Mouse (Mus musculus) stomach, postnatal 0 days (tissue): ENCODE results near the gene Tnfsf15. TPM values are rescaled to one million over a fixed set of nuclear protein-coding genes. Genes with fewer than 3 reads are reported as not detected.

Experiments used
- ATAC-seq: fragments of 200-750 bp; cut with Nextera tagmentation; 2 replicates; pipeline ENCODE4 v1.8.0; 2017; ENCODE audit not compliant: low FRiP score, low TSS enrichment
- DNase-seq: peaks from one replicate; pipeline ENCODE4 v3.0.0-alpha.2; 2016; ENCODE audit warnings: low spot score
- H3K27ac ChIP-seq: fragments of 300-500 bp; sonication (generic); replicated peaks from 2 replicates; pipeline ENCODE4 v1.5.1; 2014; ENCODE audit warnings: mild to moderate bottlenecking, control low read depth
- H3K27me3 ChIP-seq: fragments of 300-500 bp; sonication (generic); 2 replicates; pipeline ENCODE4 v1.6.1; 2014; ENCODE audit warnings: low read length; ENCODE audit not compliant: control insufficient read depth, insufficient read depth
- H3K36me3 ChIP-seq: fragments of 300-500 bp; sonication (generic); 2 replicates; pipeline ENCODE4 v1.6.1; 2014; ENCODE audit warnings: low read length, mixed read lengths; ENCODE audit not compliant: control insufficient read depth, insufficient read depth
- H3K4me1 ChIP-seq: fragments of 300-500 bp; sonication (generic); replicated peaks from 2 replicates; pipeline ENCODE4 v1.6.1; 2014; ENCODE audit warnings: antibody characterized with exemption; ENCODE audit not compliant: control insufficient read depth, insufficient read depth
- H3K4me2 ChIP-seq: fragments of 300-500 bp; sonication (generic); replicated peaks from 2 replicates; pipeline ENCODE4 v1.6.1; 2014; ENCODE audit warnings: low read depth, mild to moderate bottlenecking, control low read depth, moderate library complexity
- H3K4me3 ChIP-seq: fragments of 300-500 bp; sonication (generic); 2 replicates; pipeline ENCODE4 v1.5.1; 2014; ENCODE audit warnings: low read depth, low read length, control low read depth
- H3K9ac ChIP-seq: fragments of 300-500 bp; sonication (generic); 2 replicates; pipeline ENCODE4 v1.6.1; 2014; ENCODE audit warnings: mild to moderate bottlenecking, low read length, control low read depth, mixed read lengths
- H3K9me3 ChIP-seq: fragments of 300-500 bp; sonication (generic); 2 replicates; pipeline ENCODE4 v1.6.1; 2016; ENCODE audit warnings: low read length; ENCODE audit not compliant: control insufficient read depth
- CTCF ChIP-seq: IDR thresholded peaks from 2 replicates; pipeline ENCODE4 v1.5.1; 2016; ENCODE audit warnings: antibody characterized with exemption, low read depth, mild to moderate bottlenecking, moderate library complexity
- EP300 ChIP-seq: optimal IDR thresholded peaks from 2 replicates; pipeline ENCODE3; 2016; ENCODE audit warnings: antibody characterized with exemption
- WGBS: fragments of 180-500 bp; shearing (Covaris S2); extraction: QIAGEN DNeasy Blood & Tissue Kit; methylation state at CpG from one replicate; pipeline ENCODE4 v1.1.7; 2014; 5-methylcytosine and 5-hydroxymethylcytosine counted together
- polyA plus RNA-seq: library from polyadenylated mRNA; unstranded; fragments of >200 nt; fragmentation: Nextera tagmentation; extraction: Ambion mirVana; gene quantifications from 2 replicates; pipeline ENCODE4 v1.2.1, GENCODE M21; 2015

The Tnfsf15 gene
- polyA plus RNA-seq, 1 experiment from 2014 or later, result 0.04 TPM

DNA sequence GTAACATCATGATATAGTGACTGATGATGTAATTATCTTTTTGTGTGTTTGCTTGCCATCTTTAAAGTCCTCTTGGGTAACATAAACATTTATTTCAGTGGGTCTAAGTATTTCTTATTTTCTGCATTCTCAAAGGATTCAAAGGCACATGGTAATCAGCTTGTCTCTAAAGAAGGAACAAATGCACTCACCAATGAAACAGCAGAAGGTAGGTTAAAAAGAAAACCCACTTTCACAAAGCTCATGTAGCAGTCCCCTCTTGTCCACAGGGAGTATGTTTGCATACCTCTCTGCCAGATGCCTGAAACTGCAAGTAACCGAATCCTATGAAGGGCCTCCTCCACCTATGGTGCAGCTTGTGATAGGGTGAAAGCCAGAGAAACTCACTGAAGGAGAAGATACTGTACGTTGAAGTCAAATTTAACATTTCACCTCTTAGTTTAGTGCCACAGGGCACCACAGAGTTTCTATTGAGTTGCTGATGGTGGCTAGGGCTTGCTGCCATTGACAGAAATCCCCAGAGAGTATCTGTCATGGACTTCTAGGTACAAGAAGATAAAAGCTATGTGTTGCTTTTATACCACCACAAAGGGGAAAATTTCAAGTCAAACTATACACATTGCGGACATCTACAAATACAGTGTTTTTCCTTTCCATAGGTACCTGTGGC lies 3.3 kb upstream of the Tnfsf15 start:
- no peaks in the 10 kb centered on the region for H3K36me3 ChIP-seq
- ATAC-seq (no peak), DNase-seq (no peak)
- no peak overlapping the region for H3K4me2 ChIP-seq
- 71% methylated on average over 3 of the region's 3 CpGs for WGBS
- no peak overlapping the region for H3K4me3 ChIP-seq
- no peaks in the 10 kb centered on the region for H3K9me3 ChIP-seq
- no peak for TF ChIP-seq CTCF
- no peak for TF ChIP-seq EP300
- H3K4me1 ChIP-seq, result peaks cover 3% of the 10 kb centered on the region; the same call in 1 of the 2 replicates
- H3K27ac ChIP-seq, result no peak overlapping the region
- H3K9ac ChIP-seq, result no peak overlapping the region
- no peaks in the 10 kb centered on the region for H3K27me3 ChIP-seq

DNA sequence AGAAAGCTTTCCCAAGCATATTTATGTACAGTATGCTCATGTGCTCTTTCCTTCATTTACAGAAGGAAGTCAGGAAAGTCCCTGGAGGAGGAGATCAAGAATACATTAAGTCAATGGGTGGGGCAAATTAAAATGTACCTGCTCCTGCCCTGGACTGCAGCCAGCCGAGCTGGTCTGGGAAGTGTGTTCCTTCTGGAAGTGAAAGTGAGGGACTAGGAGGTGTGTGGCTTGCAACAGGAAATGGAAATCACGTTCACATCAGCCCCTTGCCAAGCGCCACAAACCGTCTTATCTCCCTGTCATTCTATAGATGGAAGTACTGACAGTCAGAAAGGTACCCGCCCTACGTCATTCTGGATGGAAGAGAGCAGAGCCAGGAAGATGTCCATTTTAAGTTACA lies 358 bp upstream of the Tnfsf15 start:
- H3K4me3 ChIP-seq, result no peak overlapping the region
- H3K27me3 ChIP-seq, result no peaks in the 10 kb centered on the region
- no peak overlapping the region for H3K27ac ChIP-seq
- no peak overlapping the region for H3K9ac ChIP-seq
- peak overlapping the region; percentile 46 for H3K4me2 ChIP-seq
- TF ChIP-seq CTCF, result no peak
- TF ChIP-seq EP300, result no peak
- peaks cover 3% of the 10 kb centered on the region; the same call in 1 of the 2 replicates for H3K4me1 ChIP-seq
- WGBS, result 44% methylated on average over 6 of the region's 6 CpGs
- H3K36me3 ChIP-seq, result no peaks in the 10 kb centered on the region
- 0 out of 2 replicates have a peak, but pooled peaks have one; percentile 45 for ATAC-seq
- peak; percentile 75 for DNase-seq
- H3K9me3 ChIP-seq, result no peaks in the 10 kb centered on the region

DNA sequence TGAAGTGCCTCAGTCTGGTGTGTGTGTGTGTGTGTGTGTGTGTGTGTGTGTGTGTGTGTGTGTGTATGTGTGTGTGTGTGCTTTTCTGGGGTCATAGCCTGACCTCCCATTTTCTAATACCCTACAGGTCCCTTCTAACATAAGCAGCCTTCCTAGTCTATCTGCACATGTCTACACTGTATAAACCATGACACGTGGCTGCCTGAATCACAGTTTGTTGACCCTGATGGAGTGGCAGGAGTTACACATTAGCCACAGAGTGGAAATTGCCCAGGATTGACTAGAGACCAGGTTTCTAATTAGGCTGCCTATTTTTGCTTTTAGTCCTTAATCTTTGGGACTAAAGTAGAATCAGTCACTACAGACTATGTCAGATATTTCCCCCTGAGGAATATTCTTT lies 1.3 kb downstream of the Tnfsf15 start:
- TF ChIP-seq CTCF (no peak), EP300 (no peak)
- DNase-seq, result peak; percentile 59

DNA sequence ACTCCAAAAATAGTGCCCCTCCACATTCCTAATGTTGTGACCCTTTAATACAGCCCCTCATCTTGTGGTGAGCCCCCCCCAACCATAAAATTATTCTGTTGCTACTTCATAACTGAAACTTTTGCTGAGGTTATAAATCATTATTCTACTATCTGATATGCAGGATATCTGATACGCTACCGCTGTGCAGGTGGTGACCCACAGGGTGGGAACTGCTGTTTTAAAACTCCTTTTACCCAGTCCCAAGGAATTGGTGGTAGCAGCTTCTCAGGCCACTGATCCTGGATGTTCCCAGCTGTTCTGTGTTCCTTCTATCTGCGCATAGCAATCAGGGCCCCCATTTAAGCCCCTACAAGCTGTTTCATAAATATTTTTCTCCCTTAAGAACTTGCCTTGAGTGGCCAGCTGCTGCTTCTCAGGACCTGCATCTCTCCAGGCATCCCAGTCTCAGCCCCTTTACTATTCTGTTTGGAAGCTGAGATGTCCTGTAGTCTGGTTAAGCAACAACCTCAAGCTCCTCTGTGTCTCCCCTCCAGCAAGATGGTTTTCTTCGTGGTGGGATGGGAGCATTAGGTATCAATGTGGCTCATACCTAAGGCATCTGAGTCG lies 2.0 kb downstream of the Tnfsf15 start:
- no peak overlapping the region for H3K9ac ChIP-seq
- no peak for TF ChIP-seq EP300
- TF ChIP-seq CTCF, result no peak
- H3K4me3 ChIP-seq, result no peak overlapping the region
- no peaks in the 10 kb centered on the region for H3K27me3 ChIP-seq
- no peak overlapping the region for H3K27ac ChIP-seq
- peaks cover 3% of the 10 kb centered on the region; the same call in 1 of the 2 replicates for H3K4me1 ChIP-seq
- WGBS, result 67% methylated on average over 5 of the region's 5 CpGs
- DNase-seq (no peak), ATAC-seq (no peak)
- H3K4me2 ChIP-seq, result no peak overlapping the region
- H3K36me3 ChIP-seq, result no peaks in the 10 kb centered on the region
- H3K9me3 ChIP-seq, result no peaks in the 10 kb centered on the region

More for the DNA sequence above, 1.3 kb downstream of the Tnfsf15 start:
- Histone ChIP-seq H3K4me1 (peaks cover 3% of the 10 kb centered on the region; the same call in 1 of the 2 replicates), H3K4me3 (no peak overlapping the region), H3K27ac (no peak overlapping the region), H3K9me3 (no peaks in the 10 kb centered on the region), H3K27me3 (no peaks in the 10 kb centered on the region), H3K4me2 (no peak overlapping the region), H3K9ac (no peak overlapping the region), H3K36me3 (no peaks in the 10 kb centered on the region)
- peak; percentile 81; the same call in 1 of the 2 replicates for ATAC-seq
- 36% methylated on average over 1 of the region's 1 CpGs for WGBS

DNA sequence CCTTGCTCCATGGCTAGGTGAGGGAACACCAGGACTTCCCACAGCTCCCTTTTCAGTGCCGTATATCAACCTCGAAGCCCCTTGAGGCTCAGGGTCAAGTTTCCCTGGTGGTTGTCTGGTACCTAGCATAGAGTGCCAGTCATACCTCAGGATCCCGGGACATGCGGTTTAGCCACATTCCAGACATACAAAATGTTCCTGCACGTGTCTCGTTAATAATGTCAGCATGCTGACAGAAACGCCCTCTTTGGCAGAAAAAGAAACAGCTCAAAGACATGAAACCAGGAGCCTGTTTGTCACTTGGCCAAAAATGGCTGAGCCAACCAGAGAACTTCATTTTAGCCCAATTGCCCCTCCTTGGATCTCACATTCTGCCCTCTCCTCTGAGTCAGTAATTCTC lies 2.8 kb downstream of the Tnfsf15 start:
- TF ChIP-seq CTCF (peak; percentile 12; the same call in 1 of the 2 replicates), EP300 (no peak)
- H3K9me3 ChIP-seq, result no peaks in the 10 kb centered on the region
- no peaks in the 10 kb centered on the region for H3K27me3 ChIP-seq
- H3K4me3 ChIP-seq, result no peak overlapping the region
- ATAC-seq, result no peak; the same call in 1 of the 2 replicates
- no peak overlapping the region for H3K27ac ChIP-seq
- no peaks in the 10 kb centered on the region for H3K36me3 ChIP-seq
- H3K4me1 ChIP-seq, result peaks cover 3% of the 10 kb centered on the region; the same call in 1 of the 2 replicates
- no peak overlapping the region for H3K9ac ChIP-seq
- WGBS, result 41% methylated on average over 7 of the region's 7 CpGs
- H3K4me2 ChIP-seq, result no peak overlapping the region
- DNase-seq, result no peak

DNA sequence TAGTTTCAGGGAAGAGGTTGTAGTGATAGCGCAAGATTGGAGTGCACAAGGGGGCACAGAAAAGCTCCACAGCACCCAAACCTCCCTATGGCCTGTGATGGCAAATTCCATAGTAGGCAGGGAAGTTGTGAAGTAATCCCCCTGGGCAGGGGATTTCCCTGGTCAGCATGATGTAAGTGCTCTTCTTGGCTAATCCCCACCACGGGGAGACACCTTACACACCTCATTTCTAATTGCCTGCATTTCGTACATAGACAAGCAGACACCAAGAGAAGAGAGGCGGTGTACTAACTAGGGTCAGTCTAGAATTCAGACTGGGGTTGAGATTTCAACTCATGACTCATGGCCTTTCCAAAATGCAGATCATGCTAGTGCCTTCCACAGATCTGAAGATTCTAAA lies 4.2 kb downstream of the Tnfsf15 start:
- 86% methylated on average over 4 of the region's 4 CpGs for WGBS
- no peak for TF ChIP-seq EP300
- no peak for TF ChIP-seq CTCF

More for the DNA sequence above, 4.2 kb downstream of the Tnfsf15 start:
- DNase-seq (no peak), ATAC-seq (no peak)
- no peaks in the 10 kb centered on the region for H3K36me3 ChIP-seq
- H3K27ac ChIP-seq, result no peak overlapping the region
- H3K4me3 ChIP-seq, result no peak overlapping the region
- H3K27me3 ChIP-seq, result no peaks in the 10 kb centered on the region
- no peak overlapping the region for H3K9ac ChIP-seq
- H3K4me2 ChIP-seq, result no peak overlapping the region
- H3K4me1 ChIP-seq, result peaks cover 3% of the 10 kb centered on the region; the same call in 1 of the 2 replicates
- no peaks in the 10 kb centered on the region for H3K9me3 ChIP-seq
